Mouse (Mus musculus) cerebral cortex, adult 2 months (tissue): Measurements from ENCODE around the gene Adora3.

Experiments
- WGBS: fragments of 180-500 bp; shearing (Covaris S2); methylation state at CpG from one replicate; pipeline ENCODE4 v1.1.7; 2018; 5-methylcytosine and 5-hydroxymethylcytosine counted together

Adora3 gene

GRCm38 (mm10) chr3:105904213-105904612 is 33.6 kb downstream of the Adora3 start:
- 83% methylated on average over 4 of the region's 4 CpGs for WGBS

GRCm38 (mm10) chr3:105904721-105905120 is 34.1 kb downstream of the Adora3 start:
- WGBS: 93% methylated on average over 9 of the region's 9 CpGs

- WGBS: 60% methylated on average over 9 of the region's 9 CpGs
Measured at GRCm38 (mm10) chr3:105907956-105908655, 37.4 kb downstream of the Adora3 start.

GRCm38 (mm10) chr3:105908976-105909375 is 38.3 kb downstream of the Adora3 start:
- 85% methylated on average over 4 of the region's 4 CpGs for WGBS

GRCm38 (mm10) chr3:105910519-105911190 is 40.0 kb downstream of the Adora3 start:
- WGBS: 71% methylated on average over 11 of the region's 11 CpGs

- WGBS: 86% methylated on average over 9 of the region's 9 CpGs
Measured at GRCm38 (mm10) chr3:105912097-105912880, 41.6 kb downstream of the Adora3 start.

GRCm38 (mm10) chr3:105913839-105914681 is 43.4 kb downstream of the Adora3 start:
- WGBS: 60% methylated on average over 10 of the region's 10 CpGs

GRCm38 (mm10) chr3:105915281-105915680 is 44.6 kb downstream of the Adora3 start:
- WGBS: 69% methylated on average over 1 of the region's 1 CpGs

GRCm38 (mm10) chr3:105917656-105918354 is 47.1 kb downstream of the Adora3 start:
- WGBS: 64% methylated on average over 10 of the region's 10 CpGs

GRCm38 (mm10) chr3:105918355-105918745 is 47.7 kb downstream of the Adora3 start:
- WGBS: 70% methylated on average over 3 of the region's 3 CpGs

GRCm38 (mm10) chr3:105921959-105922358 is 51.3 kb downstream of the Adora3 start:
- WGBS: 75% methylated on average over 2 of the region's 2 CpGs

- 92% methylated on average over 9 of the region's 9 CpGs for WGBS
Measured at GRCm38 (mm10) chr3:105924616-105925015, 54.0 kb downstream of the Adora3 start.

- WGBS: 88% methylated on average over 7 of the region's 7 CpGs
Measured at GRCm38 (mm10) chr3:105927561-105928194, 57.0 kb downstream of the Adora3 start.

- WGBS: 82% methylated on average over 3 of the region's 3 CpGs
Measured at GRCm38 (mm10) chr3:105928195-105928569, 57.5 kb downstream of the Adora3 start.

GRCm38 (mm10) chr3:105928781-105929180 is 58.1 kb downstream of the Adora3 start:
- 89% methylated on average over 6 of the region's 6 CpGs for WGBS

- 83% methylated on average over 7 of the region's 7 CpGs for WGBS
Measured at GRCm38 (mm10) chr3:105929821-105930220, 59.2 kb downstream of the Adora3 start.

GRCm38 (mm10) chr3:105931095-105931494 is 60.4 kb downstream of the Adora3 start:
- WGBS: 90% methylated on average over 2 of the region's 2 CpGs

GRCm38 (mm10) chr3:105932240-105933071 is 61.8 kb downstream of the Adora3 start, which contains the start of gene I830077J02Rik:
I830077J02Rik (minus strand) TSS chr3:105932664.
- WGBS: 72% methylated on average over 8 of the region's 8 CpGs

- WGBS: 71% methylated on average over 6 of the region's 6 CpGs
Measured at GRCm38 (mm10) chr3:105933926-105934325, 63.3 kb downstream of the Adora3 start.
